Mouse (Mus musculus): Measurements from ENCODE around the gene Fbxw11. TPM values are rescaled to one million over a fixed set of nuclear protein-coding genes. Genes with fewer than 3 reads are reported as not detected.
A peak's percentile ranks its signal among the peaks of the same experiment; 100 is the strongest.

Fbxw11 gene
- polyA plus RNA-seq, 1 experiment from 2014 or later, result 119 TPM

GRCm38 (mm10) chr11:32762773-32763172, 120.2 kb downstream of the Fbxw11 start:
- H3K4me1 ChIP-seq (ENCODE audit: control insufficient read depth, insufficient read depth, low read length), result no peaks in the 10 kb centered on the region
- H3K27me3 ChIP-seq (ENCODE audit: control insufficient read depth, insufficient read depth, low read depth, low read length), result no peaks in the 10 kb centered on the region
- no peak overlapping the region for H3K4me2 ChIP-seq (ENCODE audit: low read length)
- H3K9ac ChIP-seq (ENCODE audit: low read depth, low read length), result no peak overlapping the region
- no peaks in the 10 kb centered on the region for H3K36me3 ChIP-seq (ENCODE audit: control insufficient read depth, insufficient read depth, low read length)
- 84% methylated on average over 3 of the region's 3 CpGs for WGBS
- no peak for ATAC-seq
- no peak overlapping the region for H3K27ac ChIP-seq (ENCODE audit: low read length)
- H3K4me3 ChIP-seq (ENCODE audit: low read depth, low read length), result no peak overlapping the region
- no peaks in the 10 kb centered on the region for H3K9me3 ChIP-seq (replicated peaks; ENCODE audit: control insufficient read depth, low read length, poor library complexity, severe bottlenecking)

- no peak for ATAC-seq
- Histone ChIP-seq H3K27ac (ENCODE audit: low read length) (no peak overlapping the region), H3K4me3 (ENCODE audit: low read depth, low read length) (no peak overlapping the region), H3K9ac (ENCODE audit: low read depth, low read length) (no peak overlapping the region), H3K36me3 (ENCODE audit: control insufficient read depth, insufficient read depth, low read length) (no peaks in the 10 kb centered on the region), H3K9me3 (replicated peaks; ENCODE audit: control insufficient read depth, low read length, poor library complexity, severe bottlenecking) (no peaks in the 10 kb centered on the region), H3K4me1 (ENCODE audit: control insufficient read depth, insufficient read depth, low read length) (no peaks in the 10 kb centered on the region), H3K27me3 (ENCODE audit: control insufficient read depth, insufficient read depth, low read depth, low read length) (no peaks in the 10 kb centered on the region), H3K4me2 (ENCODE audit: low read length) (no peak overlapping the region)
- 80% methylated on average over 18 of the region's 18 CpGs for WGBS
These were observed 125.1 kb downstream of the Fbxw11 start for GRCm38 (mm10) chr11:32767496-32768230.

- WGBS, result 86% methylated on average over 12 of the region's 12 CpGs
- ATAC-seq, result no peak
- H3K9me3 ChIP-seq (replicated peaks; ENCODE audit: control insufficient read depth, low read length, poor library complexity, severe bottlenecking), result no peaks in the 10 kb centered on the region
- H3K4me1 ChIP-seq (ENCODE audit: control insufficient read depth, insufficient read depth, low read length), result no peaks in the 10 kb centered on the region
- H3K36me3 ChIP-seq (ENCODE audit: control insufficient read depth, insufficient read depth, low read length), result no peaks in the 10 kb centered on the region
- no peaks in the 10 kb centered on the region for H3K27me3 ChIP-seq (ENCODE audit: control insufficient read depth, insufficient read depth, low read depth, low read length)
- H3K4me2 ChIP-seq (ENCODE audit: low read length), result no peak overlapping the region
- no peak overlapping the region for H3K4me3 ChIP-seq (ENCODE audit: low read depth, low read length)
- H3K9ac ChIP-seq (ENCODE audit: low read depth, low read length), result no peak overlapping the region
- no peak overlapping the region for H3K27ac ChIP-seq (ENCODE audit: low read length)
These were observed 126.3 kb downstream of the Fbxw11 start for GRCm38 (mm10) chr11:32768642-32769343.

DNA sequence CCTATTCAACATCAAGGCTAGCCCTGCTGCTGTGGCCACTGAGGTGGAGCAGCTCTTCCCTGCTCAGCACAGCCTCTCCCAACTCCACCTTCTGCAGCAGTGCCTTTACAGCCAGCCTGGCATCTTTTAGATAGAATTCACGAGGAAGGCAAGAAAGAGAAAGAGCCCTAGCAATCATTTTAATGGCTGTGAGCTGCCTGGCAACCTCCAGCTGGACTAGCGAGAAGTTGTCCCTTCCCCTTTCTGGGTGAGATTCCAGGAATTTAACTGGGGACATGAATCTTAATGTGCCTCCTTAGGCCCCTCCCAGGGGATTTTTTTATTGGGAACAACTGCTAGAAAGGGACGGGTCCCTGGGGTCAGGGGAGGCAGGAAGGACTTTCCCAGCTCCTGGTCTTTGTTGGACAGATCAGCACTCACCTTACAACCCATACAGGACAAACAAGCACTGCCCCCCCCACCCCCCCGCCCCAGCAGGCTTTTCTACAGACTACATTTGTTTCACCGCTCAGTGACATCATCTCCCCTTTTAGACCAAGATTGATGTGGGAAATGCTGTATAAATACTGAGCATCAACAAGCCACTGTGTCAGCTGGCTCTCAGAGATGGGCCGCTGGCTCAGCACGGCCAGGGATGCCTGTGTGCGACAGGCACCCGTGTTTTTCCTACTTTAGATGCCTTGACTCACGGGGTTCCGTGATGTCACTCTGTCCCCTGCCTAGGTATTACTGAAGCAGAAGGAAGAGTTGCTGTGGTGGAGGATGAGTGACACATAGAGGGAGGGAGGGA, 138.4 kb downstream of the Fbxw11 start:
- no peak overlapping the region for H3K9ac ChIP-seq (ENCODE audit: low read depth, low read length)
- no peaks in the 10 kb centered on the region for H3K27me3 ChIP-seq (ENCODE audit: control insufficient read depth, insufficient read depth, low read depth, low read length)
- H3K36me3 ChIP-seq (ENCODE audit: control insufficient read depth, insufficient read depth, low read length), result no peaks in the 10 kb centered on the region
- WGBS, result 44% methylated on average over 11 of the region's 11 CpGs
- no peak overlapping the region for H3K27ac ChIP-seq (ENCODE audit: low read length)
- H3K4me2 ChIP-seq (ENCODE audit: low read length), result no peak overlapping the region
- H3K4me1 ChIP-seq (ENCODE audit: control insufficient read depth, insufficient read depth, low read length), result no peaks in the 10 kb centered on the region; the same call in 1 of the 2 replicates
- H3K9me3 ChIP-seq (replicated peaks; ENCODE audit: control insufficient read depth, low read length, poor library complexity, severe bottlenecking), result 0 out of 2 replicates have a peak, but pooled peaks cover 3% of the 10 kb centered on the region
- ATAC-seq, result peak; percentile 77
- H3K4me3 ChIP-seq (ENCODE audit: low read depth, low read length), result no peak overlapping the region

- peak; percentile 80 for ATAC-seq
- Histone ChIP-seq H3K36me3 (ENCODE audit: control insufficient read depth, insufficient read depth, low read length) (no peaks in the 10 kb centered on the region), H3K27me3 (ENCODE audit: control insufficient read depth, insufficient read depth, low read depth, low read length) (no peaks in the 10 kb centered on the region), H3K27ac (ENCODE audit: low read length) (no peak overlapping the region), H3K4me1 (ENCODE audit: control insufficient read depth, insufficient read depth, low read length) (no peaks in the 10 kb centered on the region; the same call in 1 of the 2 replicates), H3K4me2 (ENCODE audit: low read length) (no peak overlapping the region), H3K4me3 (ENCODE audit: low read depth, low read length) (no peak overlapping the region), H3K9ac (ENCODE audit: low read depth, low read length) (no peak overlapping the region), H3K9me3 (replicated peaks; ENCODE audit: control insufficient read depth, low read length, poor library complexity, severe bottlenecking) (0 out of 2 replicates have a peak, but pooled peaks cover 3% of the 10 kb centered on the region)
- 57% methylated on average over 2 of the region's 2 CpGs for WGBS
These were observed 139.3 kb downstream of the Fbxw11 start for GRCm38 (mm10) chr11:32781633-32782404.

DNA sequence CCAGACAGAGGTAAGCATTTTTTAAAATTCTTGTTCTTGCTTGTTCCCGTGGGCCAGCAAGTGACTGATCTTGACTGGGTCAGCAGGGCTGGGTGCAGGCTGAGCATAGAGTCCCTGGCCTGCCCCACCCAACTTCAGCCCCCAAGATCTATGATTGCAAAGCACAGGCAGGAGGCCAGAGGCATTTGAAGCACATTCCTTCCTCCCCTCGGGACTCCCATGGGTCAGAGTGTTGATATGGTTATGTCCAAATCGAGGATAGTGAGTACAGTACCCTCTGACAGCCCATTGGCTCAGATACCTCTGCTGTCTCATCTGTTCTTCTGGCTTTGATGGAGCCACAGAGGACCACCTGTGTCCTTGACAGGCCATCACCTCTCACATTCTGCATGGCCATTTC, 140.2 kb downstream of the Fbxw11 start:
- Histone ChIP-seq H3K9ac (ENCODE audit: low read depth, low read length) (no peak overlapping the region), H3K27me3 (ENCODE audit: control insufficient read depth, insufficient read depth, low read depth, low read length) (no peaks in the 10 kb centered on the region), H3K36me3 (ENCODE audit: control insufficient read depth, insufficient read depth, low read length) (no peaks in the 10 kb centered on the region), H3K27ac (ENCODE audit: low read length) (no peak overlapping the region), H3K4me1 (ENCODE audit: control insufficient read depth, insufficient read depth, low read length) (no peaks in the 10 kb centered on the region; the same call in 1 of the 2 replicates), H3K9me3 (replicated peaks; ENCODE audit: control insufficient read depth, low read length, poor library complexity, severe bottlenecking) (0 out of 2 replicates have a peak, but pooled peaks cover 3% of the 10 kb centered on the region), H3K4me2 (ENCODE audit: low read length) (no peak overlapping the region), H3K4me3 (ENCODE audit: low read depth, low read length) (no peak overlapping the region)
- ATAC-seq, result no peak
- WGBS, result 83% methylated on average over 3 of the region's 3 CpGs

GRCm38 (mm10) chr11:32785591-32786147, 143.1 kb downstream of the Fbxw11 start:
- no peaks in the 10 kb centered on the region for H3K9me3 ChIP-seq (replicated peaks; ENCODE audit: control insufficient read depth, low read length, poor library complexity, severe bottlenecking)
- WGBS, result 79% methylated on average over 6 of the region's 6 CpGs

DNA sequence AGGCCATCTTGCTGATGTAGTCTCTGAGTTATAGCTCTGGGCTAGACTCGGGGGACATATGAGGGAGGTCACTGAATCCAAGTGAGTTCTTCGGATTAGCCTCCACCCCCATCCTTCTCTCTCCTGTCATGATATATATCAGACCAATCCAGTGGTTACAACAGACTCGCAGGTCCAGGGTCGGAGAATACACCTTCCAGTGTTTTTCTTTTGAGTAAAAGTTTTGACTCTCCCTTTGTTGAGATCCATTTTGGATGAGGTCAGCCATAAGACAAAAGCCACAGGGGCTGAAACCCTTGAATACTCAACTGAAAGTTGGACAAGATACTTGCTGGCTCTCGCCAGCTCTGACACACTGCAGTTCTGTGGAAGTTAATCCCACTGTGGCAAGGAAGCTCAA, 143.7 kb downstream of the Fbxw11 start:
- Histone ChIP-seq H3K4me2 (ENCODE audit: low read length) (no peak overlapping the region), H3K9ac (ENCODE audit: low read depth, low read length) (no peak overlapping the region), H3K4me3 (ENCODE audit: low read depth, low read length) (no peak overlapping the region), H3K36me3 (ENCODE audit: control insufficient read depth, insufficient read depth, low read length) (no peaks in the 10 kb centered on the region), H3K4me1 (ENCODE audit: control insufficient read depth, insufficient read depth, low read length) (no peaks in the 10 kb centered on the region), H3K9me3 (replicated peaks; ENCODE audit: control insufficient read depth, low read length, poor library complexity, severe bottlenecking) (no peaks in the 10 kb centered on the region), H3K27me3 (ENCODE audit: control insufficient read depth, insufficient read depth, low read depth, low read length) (no peaks in the 10 kb centered on the region), H3K27ac (ENCODE audit: low read length) (no peak overlapping the region)
- no peak for ATAC-seq
- 85% methylated on average over 5 of the region's 5 CpGs for WGBS

More at GRCm38 (mm10) chr11:32785591-32786147, 143.1 kb downstream of the Fbxw11 start:
- H3K36me3 ChIP-seq (ENCODE audit: control insufficient read depth, insufficient read depth, low read length), result no peaks in the 10 kb centered on the region
- ATAC-seq, result no peak
- no peak overlapping the region for H3K27ac ChIP-seq (ENCODE audit: low read length)
- H3K4me2 ChIP-seq (ENCODE audit: low read length), result no peak overlapping the region
- H3K4me3 ChIP-seq (ENCODE audit: low read depth, low read length), result no peak overlapping the region
- H3K9ac ChIP-seq (ENCODE audit: low read depth, low read length), result no peak overlapping the region
- H3K4me1 ChIP-seq (ENCODE audit: control insufficient read depth, insufficient read depth, low read length), result no peaks in the 10 kb centered on the region; the same call in 1 of the 2 replicates
- H3K27me3 ChIP-seq (ENCODE audit: control insufficient read depth, insufficient read depth, low read depth, low read length), result no peaks in the 10 kb centered on the region
